Mouse (Mus musculus) small intestine, adult 2 months (tissue): ENCODE data around the gene Abcb1a.

ENCODE experiments used
- CTCF ChIP-seq: fragments of 200-500 bp; IDR thresholded peaks from 2 replicates; pipeline ENCODE4 v1.5.1; 2012; ENCODE audit warnings: low read depth, mild to moderate bottlenecking, control low read depth, inconsistent platforms, low read length, moderate library complexity, mixed read lengths; ENCODE audit not compliant: insufficient replicate concordance, insufficient read length; ENCODE audit errors: extremely low read depth
- POLR2A ChIP-seq: fragments of 200-500 bp; IDR thresholded peaks from 2 replicates; pipeline ENCODE4 v1.6.1; 2012; ENCODE audit warnings: low read depth, mild to moderate bottlenecking, control low read depth, inconsistent platforms, low read length, moderate library complexity

DNA sequence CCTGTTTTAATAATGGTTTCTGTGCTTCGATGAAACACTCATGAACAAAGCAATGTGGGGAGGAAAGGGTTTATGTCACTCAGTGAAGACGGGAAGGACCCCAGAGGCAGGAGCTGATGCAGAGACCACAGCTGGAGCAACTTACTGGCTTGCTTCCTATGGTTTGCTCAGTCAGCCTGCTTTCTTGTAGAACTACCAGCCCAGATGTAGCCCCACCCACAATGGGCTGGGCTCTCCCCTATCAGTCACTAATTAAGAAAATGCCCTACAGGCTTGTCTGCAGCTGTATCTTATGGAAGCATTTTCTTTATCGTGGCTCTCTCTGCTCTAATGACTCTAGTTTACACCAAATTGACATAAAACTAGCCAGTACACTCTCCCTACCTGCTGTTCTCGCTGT, 67.9 kb downstream of the Abcb1a start:
- TF ChIP-seq POLR2A (no peak), CTCF (no peak)
